Mouse (Mus musculus): ENCODE measurements at regions not wholly inside any gene's neighbourhood (a gene's known extent, or its start where the extent isn't known, plus 50 kb on each side); places are given as distances from the start of the nearest gene placed in this dataset.

DNA sequence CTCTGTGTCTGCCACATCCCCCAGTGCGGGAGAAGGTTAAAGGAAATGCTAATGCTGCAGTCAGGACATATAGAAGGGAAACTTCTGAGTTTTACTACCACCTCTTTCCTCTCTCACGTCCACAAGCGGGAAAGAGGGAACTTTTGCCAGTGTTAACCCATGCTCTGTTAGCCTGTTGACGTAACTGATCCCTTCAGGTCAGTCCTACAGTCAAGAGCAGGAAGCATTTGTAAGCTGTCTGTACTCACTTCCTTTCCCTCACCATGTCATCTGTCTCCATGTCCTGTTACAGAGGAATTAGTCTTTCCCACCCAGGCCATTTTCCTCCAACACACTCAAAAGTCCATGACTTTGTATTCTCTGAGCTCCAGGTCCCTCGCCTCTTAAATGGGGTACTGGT is 62.5 kb upstream of the 1700025G04Rik start:
- no peak for TF ChIP-seq CTCF (IDR thresholded peaks at IDR 0.05; ENCODE audit: low read depth, low read length)
- no peak for TF ChIP-seq POLR2A (IDR thresholded peaks at IDR 0.05; ENCODE audit: insufficient read depth, low read length)

All from ES-Bruce4 (cell line).